Mouse (Mus musculus) A20 (cell line): ENCODE results near the gene Nckap5l.
A peak's percentile ranks its signal among the peaks of the same experiment; 100 is the strongest.
"Not testable (repeated sequence)": the region's sequence is repeated elsewhere in the genome, so short reads cannot be mapped to it uniquely, and the experiment has no call there.

ENCODE experiments used
- DNase-seq: peaks from one replicate; pipeline ENCODE4 v3.0.0-alpha.2; 2011; ENCODE audit warnings: low read depth, low spot score

Gene Nckap5l

GRCm38 (mm10) chr15:99396875-99397274 is 60.7 kb downstream of the Nckap5l start:
- no peak for DNase-seq

GRCm38 (mm10) chr15:99396462-99396861 is 61.1 kb downstream of the Nckap5l start:
- DNase-seq: no peak

GRCm38 (mm10) chr15:99393386-99394252 is 63.9 kb downstream of the Nckap5l start:
- DNase-seq: no peak

- DNase-seq: peak; percentile 100
Measured at GRCm38 (mm10) chr15:99392486-99393385, 64.8 kb downstream of the Nckap5l start, which contains the start of gene Tmbim6. Gene Tmbim6, plus strand, starts transcription at chr15:99392882.

GRCm38 (mm10) chr15:99391975-99392374 is 65.6 kb downstream of the Nckap5l start:
- DNase-seq: no peak

- no peak for DNase-seq
Measured at GRCm38 (mm10) chr15:99390472-99391401, 66.8 kb downstream of the Nckap5l start.

- DNase-seq: no peak
Measured at GRCm38 (mm10) chr15:99387976-99388375, 69.6 kb downstream of the Nckap5l start.

- no peak for DNase-seq
Measured at GRCm38 (mm10) chr15:99386796-99387195, 70.8 kb downstream of the Nckap5l start.

GRCm38 (mm10) chr15:99386110-99386509 is 71.4 kb downstream of the Nckap5l start:
- not testable (repeated sequence) for DNase-seq

- no peak for DNase-seq
Measured at GRCm38 (mm10) chr15:99384071-99384470, 73.5 kb downstream of the Nckap5l start.

GRCm38 (mm10) chr15:99382893-99383292 is 74.7 kb downstream of the Nckap5l start:
- DNase-seq: no peak

GRCm38 (mm10) chr15:99376240-99376639 is 81.3 kb downstream of the Nckap5l start:
- no peak for DNase-seq

- no peak for DNase-seq
Measured at GRCm38 (mm10) chr15:99375581-99375980, 82.0 kb downstream of the Nckap5l start.

- DNase-seq: no peak
Measured at GRCm38 (mm10) chr15:99375036-99375435, 82.5 kb downstream of the Nckap5l start.

- DNase-seq: no peak
Measured at GRCm38 (mm10) chr15:99372761-99373160, 84.8 kb downstream of the Nckap5l start.
